In genomic region chr2:16914633-16915032, GRCm38 (mm10) we compare ENCODE assay signal across 10 mouse cellular contexts.
A peak's percentile ranks its signal among the peaks of the same experiment; 100 is the strongest.
DNase-seq lines count a peak whose midpoint lies in the region; ATAC-seq lines count a peak whose summit lies in the region.
"Had no signal": no experiment of that assay in that cellular context is flagged by ENCODE, and none has a peak within 500 bp of the region (broad histone marks: within the 10 kb centered on the region; RNA-seq: fewer than 3 reads in every experiment).

No protein-coding gene starts in this region.

- no peak overlapping the region for H3K27ac ChIP-seq in midbrain, embryonic 14.5 days (replicated peaks; ENCODE audit: low read depth, low read length)
- no peak overlapping the region for H3K27ac ChIP-seq in midbrain, embryonic 15.5 days
- H3K27ac ChIP-seq: liver, embryonic 15.5 days had no signal

- no peak overlapping the region for H3K4me3 ChIP-seq in midbrain, embryonic 14.5 days (replicated peaks; ENCODE audit: low read depth, low read length)
- H3K4me3 ChIP-seq in midbrain, embryonic 15.5 days, result no peak overlapping the region
- H3K4me3 ChIP-seq: liver, embryonic 15.5 days had no signal

- H3K36me3 ChIP-seq in midbrain, embryonic 14.5 days (ENCODE audit: control insufficient read depth, insufficient read depth, low read length), result no peaks in the 10 kb centered on the region
- H3K36me3 ChIP-seq in midbrain, embryonic 15.5 days (replicated peaks), result no peaks in the 10 kb centered on the region
- H3K36me3 ChIP-seq: liver, embryonic 15.5 days had no signal

- no peaks in the 10 kb centered on the region for H3K27me3 ChIP-seq in midbrain, embryonic 14.5 days (ENCODE audit: control insufficient read depth, insufficient read depth, low read length)
- no peaks in the 10 kb centered on the region for H3K27me3 ChIP-seq in midbrain, embryonic 15.5 days (replicated peaks)
- H3K27me3 ChIP-seq: liver, embryonic 15.5 days had no signal

- H3K4me1 ChIP-seq in midbrain, embryonic 14.5 days (ENCODE audit: control insufficient read depth, insufficient read depth, low read length), result no peaks in the 10 kb centered on the region
- no peaks in the 10 kb centered on the region for H3K4me1 ChIP-seq in midbrain, embryonic 15.5 days
- H3K4me1 ChIP-seq: liver, embryonic 15.5 days had no signal

- no peak overlapping the region for H3K4me2 ChIP-seq in midbrain, embryonic 14.5 days (ENCODE audit: low read length)
- H3K4me2 ChIP-seq in midbrain, embryonic 15.5 days, result no peak overlapping the region
- H3K4me2 ChIP-seq: liver, embryonic 15.5 days had no signal

- no peaks in the 10 kb centered on the region for H3K9me3 ChIP-seq in midbrain, embryonic 14.5 days (ENCODE audit: control insufficient read depth, low read length)
- no peaks in the 10 kb centered on the region for H3K9me3 ChIP-seq in midbrain, embryonic 15.5 days
- H3K9me3 ChIP-seq: liver, embryonic 15.5 days had no signal

- no peak overlapping the region for H3K9ac ChIP-seq in midbrain, embryonic 14.5 days (replicated peaks; ENCODE audit: low read length)
- no peak overlapping the region for H3K9ac ChIP-seq in midbrain, embryonic 15.5 days
- H3K9ac ChIP-seq: liver, embryonic 15.5 days had no signal

- WGBS in midbrain, embryonic 14.5 days, result 25% methylated on average over 2 of the region's 2 CpGs
- 21% methylated on average over 2 of the region's 2 CpGs for WGBS in midbrain, embryonic 15.5 days

- ATAC-seq in frontal cortex, adult (ENCODE audit: low TSS enrichment), result peak; percentile 72
- no peak for ATAC-seq in midbrain, embryonic 14.5 days (ENCODE audit: low FRiP score, low TSS enrichment)
- ATAC-seq in midbrain, embryonic 15.5 days (replicated peaks), result no peak

- intact Hi-C loops in left cerebral cortex, postnatal 36 days (cut with DNase I), result loop anchor here (5.0 kb wide), 1 partner anchor 557 kb away; the partner anchor contains the start of gene Plxdc2

- DNase-seq in frontal cortex, postnatal 14 days (ENCODE audit: low spot score in 2 of 2), result no peak
- peak; percentile 7 for DNase-seq in midbrain, embryonic 14.5 days
- DNase-seq in cerebellum, postnatal 14 days, result peak; percentile 27 to 59
- peak; percentile 1 for DNase-seq in naive thymus-derived CD4-positive, alpha-beta T cell, adult 2 months (ENCODE audit: low read depth)
- DNase-seq in left cerebral cortex, postnatal 36 days (ENCODE audit: low spot score in 2 of 2), result no peak
- DNase-seq in layer of hippocampus, adult 9-10 months (ENCODE audit: low spot score), result no peak
- DNase-seq: right cerebral cortex, postnatal 25 days had no signal

Comparison
In these comparisons a context has a peak if more than half of its experiments do, and no peak if none do; other contexts are left out.
1. DNase-seq: peak in midbrain, embryonic 14.5 days (single experiment), cerebellum, postnatal 14 days (2 of 2) and naive thymus-derived CD4-positive, alpha-beta T cell, adult 2 months (single experiment); none in frontal cortex, postnatal 14 days (0 of 2), left cerebral cortex, postnatal 36 days (0 of 2) and layer of hippocampus, adult 9-10 months (single experiment).